Mouse (Mus musculus) thymus, postnatal 4 days (tissue): ENCODE results near the gene Tm9sf1.

ENCODE experiments used
- DNase-seq: peaks from one replicate; pipeline ENCODE4 v3.0.0; 2021

The Tm9sf1 gene

GRCm38 (mm10) chr14:55643060-55643907 is at the start of gene Tm9sf1:
Gene Tm9sf1, minus strand, starts transcription at chr14:55643806.
- peak; percentile 86 for DNase-seq

GRCm38 (mm10) chr14:55689433-55689832 is 45.8 kb upstream of the Tm9sf1 start:
- DNase-seq, result no peak

GRCm38 (mm10) chr14:55682118-55682493 is 38.5 kb upstream of the Tm9sf1 start:
- DNase-seq, result no peak

- DNase-seq, result peak; percentile 95
Measured at GRCm38 (mm10) chr14:55681160-55682117, 37.8 kb upstream of the Tm9sf1 start, which contains the start of gene Tinf2. Gene Tinf2, minus strand, starts transcription at chr14:55681820.

- no peak for DNase-seq
Measured at GRCm38 (mm10) chr14:55677615-55678014, 34.0 kb upstream of the Tm9sf1 start.

GRCm38 (mm10) chr14:55672741-55673060 is 29.1 kb upstream of the Tm9sf1 start:
- no peak for DNase-seq

GRCm38 (mm10) chr14:55671833-55672740 is 28.5 kb upstream of the Tm9sf1 start, which contains the start of the genes Gmpr2 and Nedd8:
Gene Gmpr2, plus strand, starts transcription at chr14:55671941.
Gene Nedd8, minus strand, starts transcription at chr14:55672124.
- peak; percentile 79 for DNase-seq

- no peak for DNase-seq
Measured at GRCm38 (mm10) chr14:55671486-55671832, 27.9 kb upstream of the Tm9sf1 start.

GRCm38 (mm10) chr14:55660636-55661035 is 17.0 kb upstream of the Tm9sf1 start:
- DNase-seq, result no peak

- DNase-seq, result peak; percentile 84
Measured at GRCm38 (mm10) chr14:55659960-55660573, 16.5 kb upstream of the Tm9sf1 start, which contains the start of gene Mdp1. Gene Mdp1, minus strand, starts transcription at chr14:55660508.

GRCm38 (mm10) chr14:55658011-55658410 is 14.4 kb upstream of the Tm9sf1 start:
- no peak for DNase-seq

GRCm38 (mm10) chr14:55656935-55657334 is 13.3 kb upstream of the Tm9sf1 start:
- no peak for DNase-seq

GRCm38 (mm10) chr14:55651528-55651927 is 7.9 kb upstream of the Tm9sf1 start:
- peak; percentile 63 for DNase-seq

GRCm38 (mm10) chr14:55649884-55650283 is 6.3 kb upstream of the Tm9sf1 start, which contains the start of gene Tssk4:
Gene Tssk4, plus strand, starts transcription at chr14:55650184.
- DNase-seq, result no peak

GRCm38 (mm10) chr14:55644261-55644888 is 769 bp upstream of the Tm9sf1 start:
- peak; percentile 47 for DNase-seq

- DNase-seq, result no peak
Measured at GRCm38 (mm10) chr14:55642679-55643059, 937 bp downstream of the Tm9sf1 start.

GRCm38 (mm10) chr14:55641291-55641690 is 2.3 kb downstream of the Tm9sf1 start:
- DNase-seq, result no peak

- no peak for DNase-seq
Measured at GRCm38 (mm10) chr14:55640816-55641215, 2.8 kb downstream of the Tm9sf1 start.

GRCm38 (mm10) chr14:55637795-55638194 is 5.8 kb downstream of the Tm9sf1 start, which contains the start of gene Gm49378:
Gene Gm49378, minus strand, starts transcription at chr14:55637895.
- DNase-seq, result no peak

- DNase-seq, result peak; percentile 89
Measured at GRCm38 (mm10) chr14:55635523-55636007, 8.0 kb downstream of the Tm9sf1 start, which contains the start of gene Ipo4. Gene Ipo4, minus strand, starts transcription at chr14:55635957.
